Mouse (Mus musculus) intestine, embryonic 16.5 days (tissue): ENCODE measurements around the gene Trappc12. TPM values are rescaled to one million over a fixed set of nuclear protein-coding genes. Genes with fewer than 3 reads are reported as not detected.

Experiments used
- ATAC-seq: fragments of 200-750 bp; cut with Nextera tagmentation; 2 replicates; pipeline ENCODE4 v1.8.0; 2017; ENCODE audit warnings: moderate TSS enrichment, moderate library complexity
- H3K27ac ChIP-seq: fragments of 300-500 bp; sonication (generic); 2 replicates; pipeline ENCODE4 v1.5.1; 2014; ENCODE audit warnings: mild to moderate bottlenecking, low read length
- H3K27me3 ChIP-seq: fragments of 300-500 bp; sonication (generic); replicated peaks from 2 replicates; pipeline ENCODE4 v1.6.1; 2014; ENCODE audit warnings: low read length, control low read depth, mixed read lengths; ENCODE audit not compliant: control insufficient read depth, insufficient read depth
- H3K36me3 ChIP-seq: fragments of 300-500 bp; sonication (generic); 2 replicates; pipeline ENCODE4 v1.6.1; 2014; ENCODE audit warnings: low read length, control low read depth; ENCODE audit not compliant: control insufficient read depth, insufficient read depth
- H3K4me1 ChIP-seq: fragments of 300-500 bp; sonication (generic); 2 replicates; pipeline ENCODE4 v1.6.1; 2014; ENCODE audit warnings: low read length, control low read depth, mixed read lengths; ENCODE audit not compliant: control insufficient read depth, insufficient read depth
- H3K4me2 ChIP-seq: fragments of 300-500 bp; sonication (generic); 2 replicates; pipeline ENCODE4 v1.6.1; 2014; ENCODE audit warnings: low read depth, low read length, control low read depth
- H3K4me3 ChIP-seq: fragments of 300-500 bp; sonication (generic); 2 replicates; pipeline ENCODE4 v1.5.1; 2014; ENCODE audit warnings: mild to moderate bottlenecking, low read length
- H3K9ac ChIP-seq: fragments of 300-500 bp; sonication (generic); 2 replicates; pipeline ENCODE4 v1.6.1; 2014; ENCODE audit warnings: low read depth, low read length
- H3K9me3 ChIP-seq: fragments of 300-500 bp; sonication (generic); 2 replicates; pipeline ENCODE4 v1.6.1; 2016; ENCODE audit warnings: low read length, control low read depth; ENCODE audit not compliant: control insufficient read depth
- WGBS: fragments of 180-500 bp; shearing (Covaris S2); extraction: QIAGEN DNeasy Blood & Tissue Kit; methylation state at CpG from one replicate; pipeline ENCODE4 v1.1.7; 2014; 5-methylcytosine and 5-hydroxymethylcytosine counted together
- polyA plus RNA-seq: library from polyadenylated mRNA; unstranded; fragments of >200 nt; fragmentation: Nextera tagmentation; extraction: Ambion mirVana; gene quantifications from 2 replicates; pipeline ENCODE4 v1.2.1, GENCODE M21; 2015

The Trappc12 gene
- polyA plus RNA-seq, 1 experiment from 2014 or later, result 35.9 TPM

- 61% methylated on average over 8 of the region's 8 CpGs for WGBS
- H3K4me1 ChIP-seq, result no peaks in the 10 kb centered on the region
- H3K27ac ChIP-seq, result no peak overlapping the region
- no peaks in the 10 kb centered on the region for H3K27me3 ChIP-seq
- peak; percentile 68 for ATAC-seq
- H3K4me3 ChIP-seq, result no peak overlapping the region
- H3K4me2 ChIP-seq, result no peak overlapping the region
- H3K9me3 ChIP-seq, result no peaks in the 10 kb centered on the region
- peaks cover 12% of the 10 kb centered on the region; the same call in 1 of the 2 replicates for H3K36me3 ChIP-seq
- no peak overlapping the region for H3K9ac ChIP-seq
Observed at GRCm38 (mm10) chr12:28686199-28686879, 63.9 kb downstream of the Trappc12 start.

GRCm38 (mm10) chr12:28685771-28686170 is 64.5 kb downstream of the Trappc12 start:
- H3K4me2 ChIP-seq, result no peak overlapping the region
- H3K27me3 ChIP-seq, result no peaks in the 10 kb centered on the region
- no peak overlapping the region for H3K27ac ChIP-seq
- peak; percentile 26; the same call in 1 of the 2 replicates for ATAC-seq
- H3K9me3 ChIP-seq, result no peaks in the 10 kb centered on the region
- WGBS, result 62% methylated on average over 3 of the region's 3 CpGs
- no peak overlapping the region for H3K9ac ChIP-seq
- H3K36me3 ChIP-seq, result peaks cover 12% of the 10 kb centered on the region; the same call in 1 of the 2 replicates
- H3K4me3 ChIP-seq, result no peak overlapping the region
- no peaks in the 10 kb centered on the region for H3K4me1 ChIP-seq

GRCm38 (mm10) chr12:28684674-28685073 is 65.6 kb downstream of the Trappc12 start:
- no peak for ATAC-seq
- H3K27me3 ChIP-seq, result no peaks in the 10 kb centered on the region
- no peaks in the 10 kb centered on the region for H3K9me3 ChIP-seq
- no peak overlapping the region for H3K4me3 ChIP-seq
- H3K4me2 ChIP-seq, result no peak overlapping the region
- H3K27ac ChIP-seq, result no peak overlapping the region
- no peak overlapping the region for H3K9ac ChIP-seq
- no peaks in the 10 kb centered on the region for H3K4me1 ChIP-seq
- H3K36me3 ChIP-seq, result peaks cover 12% of the 10 kb centered on the region; the same call in 1 of the 2 replicates
- WGBS, result 97% methylated on average over 1 of the region's 1 CpGs

- WGBS, result 60% methylated on average over 5 of the region's 5 CpGs
- peak overlapping the region; percentile 71 for H3K4me3 ChIP-seq
- peak; percentile 4; the same call in 1 of the 2 replicates for ATAC-seq
- H3K4me2 ChIP-seq, result peak overlapping the region; percentile 86
- peaks cover 8% of the 10 kb centered on the region; the same call in 1 of the 2 replicates for H3K4me1 ChIP-seq
- peak overlapping the region; percentile 94 for H3K27ac ChIP-seq
- H3K36me3 ChIP-seq, result peaks cover 9% of the 10 kb centered on the region
- H3K27me3 ChIP-seq, result no peaks in the 10 kb centered on the region
- H3K9me3 ChIP-seq, result peaks cover 3% of the 10 kb centered on the region; the same call in 1 of the 2 replicates
- peak overlapping the region; percentile 83 for H3K9ac ChIP-seq
Observed at GRCm38 (mm10) chr12:28675925-28676209, 74.4 kb downstream of the Trappc12 start.

- Histone ChIP-seq H3K36me3 (peaks cover 9% of the 10 kb centered on the region), H3K27me3 (no peaks in the 10 kb centered on the region), H3K4me1 (peaks cover 8% of the 10 kb centered on the region; the same call in 1 of the 2 replicates), H3K27ac (peak within 1 kb of the TSS; percentile 94), H3K4me3 (peak within 1 kb of the TSS; percentile 71), H3K9me3 (peaks cover 3% of the 10 kb centered on the region; the same call in 1 of the 2 replicates), H3K4me2 (peak within 1 kb of the TSS; percentile 86), H3K9ac (peak within 1 kb of the TSS; percentile 83)
- ATAC-seq, result peak; percentile 97
- 3% methylated on average over 53 of the region's 53 CpGs for WGBS
Observed at GRCm38 (mm10) chr12:28675121-28675924, 74.9 kb downstream of the Trappc12 start, which contains the start of gene Adi1. TSS of gene Adi1 (plus strand) at chr12:28675231.

- H3K27me3 ChIP-seq, result no peaks in the 10 kb centered on the region
- no peak for ATAC-seq
- H3K36me3 ChIP-seq, result peaks cover 9% of the 10 kb centered on the region
- peaks cover 8% of the 10 kb centered on the region; the same call in 1 of the 2 replicates for H3K4me1 ChIP-seq
- 84% methylated on average over 10 of the region's 10 CpGs for whole genome bisulfite sequencing
- peak overlapping the region; percentile 86 for H3K4me2 ChIP-seq
- H3K27ac ChIP-seq, result no peak overlapping the region
- H3K9ac ChIP-seq, result no peak overlapping the region
- H3K9me3 ChIP-seq, result peaks cover 3% of the 10 kb centered on the region; the same call in 1 of the 2 replicates
- H3K4me3 ChIP-seq, result no peak overlapping the region; the same call in 1 of the 2 replicates
Observed at GRCm38 (mm10) chr12:28674038-28674720, 76.1 kb downstream of the Trappc12 start.

- H3K9me3 ChIP-seq, result no peaks in the 10 kb centered on the region
- peak; percentile 55 for ATAC-seq
- 11% methylated on average over 8 of the region's 8 CpGs for WGBS
- H3K9ac ChIP-seq, result no peak overlapping the region
- no peak overlapping the region for H3K27ac ChIP-seq
- H3K4me1 ChIP-seq, result peaks cover 9% of the 10 kb centered on the region
- H3K36me3 ChIP-seq, result no peaks in the 10 kb centered on the region
- no peak overlapping the region for H3K4me2 ChIP-seq
- no peaks in the 10 kb centered on the region for H3K27me3 ChIP-seq
- H3K4me3 ChIP-seq, result no peak overlapping the region
Observed at GRCm38 (mm10) chr12:28667287-28667686, 83.0 kb downstream of the Trappc12 start.

GRCm38 (mm10) chr12:28666734-28667133 is 83.5 kb downstream of the Trappc12 start:
- Histone ChIP-seq H3K9me3 (no peaks in the 10 kb centered on the region), H3K9ac (no peak overlapping the region), H3K4me2 (no peak overlapping the region), H3K27ac (no peak overlapping the region), H3K4me3 (no peak overlapping the region), H3K36me3 (no peaks in the 10 kb centered on the region), H3K4me1 (peaks cover 9% of the 10 kb centered on the region), H3K27me3 (no peaks in the 10 kb centered on the region)
- 53% methylated on average over 4 of the region's 4 CpGs for WGBS
- ATAC-seq, result no peak; the same call in 1 of the 2 replicates

GRCm38 (mm10) chr12:28662628-28663027 is 87.6 kb downstream of the Trappc12 start:
- H3K36me3 ChIP-seq, result peaks cover 12% of the 10 kb centered on the region; the same call in 1 of the 2 replicates
- WGBS, result 84% methylated on average over 4 of the region's 4 CpGs
- no peaks in the 10 kb centered on the region for H3K27me3 ChIP-seq
- no peak for ATAC-seq
- peaks cover 8% of the 10 kb centered on the region for H3K4me1 ChIP-seq
- H3K27ac ChIP-seq, result no peak overlapping the region
- no peaks in the 10 kb centered on the region for H3K9me3 ChIP-seq
- no peak overlapping the region for H3K4me3 ChIP-seq
- no peak overlapping the region for H3K9ac ChIP-seq
- H3K4me2 ChIP-seq, result no peak overlapping the region
